Mouse (Mus musculus): ENCODE data around the gene Qk. TPM values are rescaled to one million over a fixed set of nuclear protein-coding genes. Genes with fewer than 3 reads are reported as not detected.

Qk gene
- polyA plus RNA-seq, 1 experiment from 2014 or later: 44.5 TPM

GRCm38 (mm10) chr17:10335809-10336499 lies 16.3 kb upstream of the Qk start:
- no peaks in the 10 kb centered on the region for H3K36me3 ChIP-seq
- H3K27ac ChIP-seq: peak overlapping the region; percentile 97
- peaks cover 49% of the 10 kb centered on the region for H3K4me1 ChIP-seq
- peak overlapping the region; percentile 59 for H3K4me3 ChIP-seq
- H3K9me3 ChIP-seq: no peaks in the 10 kb centered on the region
- 16% methylated on average over 16 of the region's 16 CpGs for WGBS
- peak; percentile 76 for DNase-seq (ENCODE audit: low spot score)
- H3K27me3 ChIP-seq (ENCODE audit: insufficient read depth, poor library complexity, severe bottlenecking): no peaks in the 10 kb centered on the region

- Histone ChIP-seq H3K27ac (peak overlapping the region; percentile 97), H3K27me3 (ENCODE audit: insufficient read depth, poor library complexity, severe bottlenecking) (no peaks in the 10 kb centered on the region), H3K9me3 (no peaks in the 10 kb centered on the region), H3K4me1 (peaks cover 52% of the 10 kb centered on the region), H3K36me3 (no peaks in the 10 kb centered on the region), H3K4me3 (peak overlapping the region; percentile 59)
- DNase-seq (ENCODE audit: low spot score): peak; percentile 87
- WGBS: under 1% methylated on average over 31 of the region's 31 CpGs
Measured at GRCm38 (mm10) chr17:10334957-10335690, 15.5 kb upstream of the Qk start.

- peak overlapping the region; percentile 59 for H3K4me3 ChIP-seq
- no peaks in the 10 kb centered on the region for H3K36me3 ChIP-seq
- no peaks in the 10 kb centered on the region for H3K27me3 ChIP-seq (ENCODE audit: insufficient read depth, poor library complexity, severe bottlenecking)
- WGBS: 20% methylated on average over 1 of the region's 1 CpGs
- DNase-seq (ENCODE audit: low spot score): peak; percentile 64
- H3K4me1 ChIP-seq: peaks cover 57% of the 10 kb centered on the region
- no peaks in the 10 kb centered on the region for H3K9me3 ChIP-seq
- peak overlapping the region; percentile 97 for H3K27ac ChIP-seq
Measured at GRCm38 (mm10) chr17:10334481-10334880, 14.8 kb upstream of the Qk start.

GRCm38 (mm10) chr17:10333321-10333720 lies 13.7 kb upstream of the Qk start:
- Histone ChIP-seq H3K27ac (peak overlapping the region; percentile 97), H3K27me3 (ENCODE audit: insufficient read depth, poor library complexity, severe bottlenecking) (no peaks in the 10 kb centered on the region), H3K36me3 (no peaks in the 10 kb centered on the region), H3K4me3 (no peak overlapping the region), H3K4me1 (peaks cover 58% of the 10 kb centered on the region), H3K9me3 (no peaks in the 10 kb centered on the region)
- 53% methylated on average over 8 of the region's 8 CpGs for WGBS
- DNase-seq (ENCODE audit: low spot score): no peak

GRCm38 (mm10) chr17:10332127-10332526 lies 12.5 kb upstream of the Qk start:
- Histone ChIP-seq H3K9me3 (no peaks in the 10 kb centered on the region), H3K4me1 (peaks cover 62% of the 10 kb centered on the region), H3K36me3 (no peaks in the 10 kb centered on the region), H3K27me3 (ENCODE audit: insufficient read depth, poor library complexity, severe bottlenecking) (no peaks in the 10 kb centered on the region), H3K4me3 (no peak overlapping the region), H3K27ac (no peak overlapping the region; the same call in 1 of the 2 replicates)
- peak; percentile 70 for DNase-seq (ENCODE audit: low spot score)
- WGBS: 67% methylated on average over 3 of the region's 3 CpGs

GRCm38 (mm10) chr17:10329461-10329860 lies 9.8 kb upstream of the Qk start:
- H3K4me3 ChIP-seq: no peak overlapping the region
- H3K27me3 ChIP-seq (ENCODE audit: insufficient read depth, poor library complexity, severe bottlenecking): no peaks in the 10 kb centered on the region
- DNase-seq (ENCODE audit: low spot score): no peak
- 0 out of 2 replicates have a peak overlapping the region, but pooled peaks have one; percentile 75 for H3K27ac ChIP-seq
- H3K4me1 ChIP-seq: peaks cover 64% of the 10 kb centered on the region
- H3K9me3 ChIP-seq: no peaks in the 10 kb centered on the region
- WGBS: 77% methylated on average over 5 of the region's 5 CpGs
- peaks cover 10% of the 10 kb centered on the region for H3K36me3 ChIP-seq

GRCm38 (mm10) chr17:10328544-10329100 lies 9.0 kb upstream of the Qk start:
- no peaks in the 10 kb centered on the region for H3K9me3 ChIP-seq
- peaks cover 10% of the 10 kb centered on the region for H3K36me3 ChIP-seq
- no peaks in the 10 kb centered on the region for H3K27me3 ChIP-seq (ENCODE audit: insufficient read depth, poor library complexity, severe bottlenecking)
- DNase-seq (ENCODE audit: low spot score): peak; percentile 70
- WGBS: 87% methylated on average over 9 of the region's 9 CpGs
- H3K4me3 ChIP-seq: no peak overlapping the region
- peaks cover 65% of the 10 kb centered on the region for H3K4me1 ChIP-seq
- H3K27ac ChIP-seq: peak overlapping the region; percentile 75

- H3K4me1 ChIP-seq: peaks cover 59% of the 10 kb centered on the region
- WGBS: 62% methylated on average over 5 of the region's 5 CpGs
- H3K36me3 ChIP-seq: peaks cover 10% of the 10 kb centered on the region
Measured at GRCm38 (mm10) chr17:10327584-10328210, 8.0 kb upstream of the Qk start.

GRCm38 (mm10) chr17:10326596-10327045 lies 7.0 kb upstream of the Qk start:
- H3K4me3 ChIP-seq: no peak overlapping the region
- peaks cover 10% of the 10 kb centered on the region for H3K36me3 ChIP-seq
- H3K9me3 ChIP-seq: no peaks in the 10 kb centered on the region
- H3K27ac ChIP-seq: peak overlapping the region; percentile 75
- WGBS: 39% methylated on average over 3 of the region's 3 CpGs
- peaks cover 64% of the 10 kb centered on the region for H3K4me1 ChIP-seq
- DNase-seq (ENCODE audit: low spot score): peak; percentile 78
- H3K27me3 ChIP-seq (ENCODE audit: insufficient read depth, poor library complexity, severe bottlenecking): no peaks in the 10 kb centered on the region

More at GRCm38 (mm10) chr17:10327584-10328210, 8.0 kb upstream of the Qk start:
- Histone ChIP-seq H3K27me3 (ENCODE audit: insufficient read depth, poor library complexity, severe bottlenecking) (no peaks in the 10 kb centered on the region), H3K9me3 (no peaks in the 10 kb centered on the region), H3K4me3 (no peak overlapping the region), H3K27ac (peak overlapping the region; percentile 75; the same call in 1 of the 2 replicates)
- peak; percentile 72 for DNase-seq (ENCODE audit: low spot score)

- Histone ChIP-seq H3K4me1 (peaks cover 69% of the 10 kb centered on the region), H3K27me3 (ENCODE audit: insufficient read depth, poor library complexity, severe bottlenecking) (no peaks in the 10 kb centered on the region), H3K9me3 (no peaks in the 10 kb centered on the region), H3K27ac (peak overlapping the region; percentile 75), H3K36me3 (peaks cover 10% of the 10 kb centered on the region), H3K4me3 (no peak overlapping the region)
- WGBS: 79% methylated on average over 4 of the region's 4 CpGs
- DNase-seq (ENCODE audit: low spot score): peak; percentile 72
Measured at GRCm38 (mm10) chr17:10325921-10326320, 6.3 kb upstream of the Qk start.

GRCm38 (mm10) chr17:10321754-10322153 lies 2.1 kb upstream of the Qk start:
- H3K4me1 ChIP-seq: peaks cover 34% of the 10 kb centered on the region
- no peak for DNase-seq (ENCODE audit: low spot score)
- no peaks in the 10 kb centered on the region for H3K9me3 ChIP-seq
- H3K27ac ChIP-seq: peak overlapping the region; percentile 100
- H3K36me3 ChIP-seq: peaks cover 10% of the 10 kb centered on the region
- peak overlapping the region; percentile 93 for H3K4me3 ChIP-seq
- no peaks in the 10 kb centered on the region for H3K27me3 ChIP-seq (ENCODE audit: insufficient read depth, poor library complexity, severe bottlenecking)
- 65% methylated on average over 4 of the region's 4 CpGs for WGBS

GRCm38 (mm10) chr17:10321092-10321491 lies 1.4 kb upstream of the Qk start:
- Histone ChIP-seq H3K27me3 (ENCODE audit: insufficient read depth, poor library complexity, severe bottlenecking) (no peaks in the 10 kb centered on the region), H3K9me3 (no peaks in the 10 kb centered on the region), H3K27ac (peak overlapping the region; percentile 100), H3K4me3 (peak overlapping the region; percentile 93), H3K4me1 (peaks cover 28% of the 10 kb centered on the region), H3K36me3 (peaks cover 10% of the 10 kb centered on the region)
- no peak for DNase-seq (ENCODE audit: low spot score)
- 19% methylated on average over 1 of the region's 1 CpGs for WGBS

Measured in heart, embryonic 10.5 days (tissue).